Mouse (Mus musculus) heart, postnatal 0 days (tissue): Measurements from ENCODE around the gene Sacm1l.

ENCODE experiments used
- CTCF ChIP-seq: IDR thresholded peaks from 2 replicates; pipeline ENCODE4 v1.5.1; 2016; ENCODE audit warnings: antibody characterized with exemption, control low read depth, low read depth
- EP300 ChIP-seq: IDR thresholded peaks from 2 replicates; pipeline ENCODE4 v1.6.1; 2016; ENCODE audit warnings: antibody characterized with exemption, low read depth

DNA sequence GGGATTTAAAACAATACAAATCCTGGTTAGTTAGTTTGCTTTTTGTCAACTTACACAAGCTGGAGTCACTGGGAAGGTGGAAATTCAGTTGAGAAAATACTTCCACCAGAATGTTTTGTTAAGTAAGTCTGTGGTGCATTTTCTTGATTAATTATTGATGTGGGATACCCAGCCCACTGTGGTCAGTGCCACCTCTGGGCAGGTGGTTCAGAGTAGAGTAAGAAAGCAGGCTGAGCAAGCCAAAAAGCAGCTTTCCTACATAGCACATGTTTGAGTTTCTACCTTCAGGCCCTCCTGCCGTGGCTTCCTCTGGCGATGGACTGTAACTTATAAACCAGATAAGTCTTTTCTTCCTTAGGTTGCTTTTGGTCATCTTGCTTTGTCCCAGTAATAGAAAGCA lies 10.3 kb downstream of the Sacm1l start:
- no peak for TF ChIP-seq CTCF
- TF ChIP-seq EP300, result no peak
